Mouse (Mus musculus): ENCODE measurements around the gene Nr4a1. TPM values are rescaled to one million over a fixed set of nuclear protein-coding genes. Genes with fewer than 3 reads are reported as not detected.

Nr4a1 gene
- polyA plus RNA-seq, 1 experiment from 2014 or later: 0.67 TPM

GRCm38 (mm10) chr15:101230995-101231647, 22.9 kb upstream of the Nr4a1 start:
- Histone ChIP-seq H3K4me1 (ENCODE audit: control insufficient read depth, low read depth, low read length) (peaks cover 3% of the 10 kb centered on the region), H3K9ac (ENCODE audit: low read depth, low read length) (no peak overlapping the region), H3K9me3 (replicated peaks; ENCODE audit: control insufficient read depth, low read length) (no peaks in the 10 kb centered on the region), H3K27me3 (ENCODE audit: control insufficient read depth, insufficient read depth, low read depth, low read length) (peaks cover under 1% of the 10 kb centered on the region; the same call in 1 of the 2 replicates), H3K27ac (ENCODE audit: low read length) (no peak overlapping the region), H3K4me3 (ENCODE audit: low read depth, low read length) (no peak overlapping the region), H3K36me3 (ENCODE audit: control insufficient read depth, insufficient read depth) (no peaks in the 10 kb centered on the region), H3K4me2 (ENCODE audit: low read depth, low read length) (no peak overlapping the region)
- no peak for ATAC-seq (ENCODE audit: low read depth)
- WGBS (ENCODE audit: insufficient replicate concordance): 72% methylated on average over 21 of the region's 23 CpGs

GRCm38 (mm10) chr15:101231648-101232180, 22.4 kb upstream of the Nr4a1 start:
- peaks cover 4% of the 10 kb centered on the region for H3K4me1 ChIP-seq (ENCODE audit: control insufficient read depth, low read depth, low read length)
- no peaks in the 10 kb centered on the region; the same call in 1 of the 2 replicates for H3K27me3 ChIP-seq (ENCODE audit: control insufficient read depth, insufficient read depth, low read depth, low read length)
- no peak overlapping the region for H3K9ac ChIP-seq (ENCODE audit: low read depth, low read length)
- 83% methylated on average over 43 of the region's 56 CpGs for WGBS (ENCODE audit: insufficient replicate concordance)
- no peak overlapping the region for H3K27ac ChIP-seq (ENCODE audit: low read length)
- H3K9me3 ChIP-seq (replicated peaks; ENCODE audit: control insufficient read depth, low read length): no peaks in the 10 kb centered on the region
- no peak overlapping the region for H3K4me2 ChIP-seq (ENCODE audit: low read depth, low read length)
- H3K36me3 ChIP-seq (ENCODE audit: control insufficient read depth, insufficient read depth): no peaks in the 10 kb centered on the region
- H3K4me3 ChIP-seq (ENCODE audit: low read depth, low read length): no peak overlapping the region
- ATAC-seq (ENCODE audit: low read depth): no peak

DNA sequence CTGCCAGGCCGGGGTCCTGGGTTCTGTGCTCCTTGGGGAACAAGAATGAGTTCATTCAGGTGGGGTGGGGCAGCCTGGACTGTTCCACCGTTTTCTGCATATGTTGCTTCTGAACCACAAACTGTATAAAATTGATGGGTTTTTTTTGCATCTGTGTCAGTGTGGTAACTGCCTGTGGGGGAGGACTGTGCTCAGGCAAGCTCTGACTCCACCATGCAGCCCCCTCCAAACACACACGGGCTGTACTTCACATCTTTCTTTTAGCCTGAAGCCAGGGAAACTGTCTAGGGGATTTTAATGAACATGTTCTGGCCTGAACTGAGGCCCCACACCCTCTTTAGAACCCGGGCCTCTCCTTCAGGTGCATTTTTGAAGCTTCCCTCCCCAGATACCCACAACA, 21.5 kb upstream of the Nr4a1 start:
- peaks cover 4% of the 10 kb centered on the region for H3K4me1 ChIP-seq (ENCODE audit: control insufficient read depth, low read depth, low read length)
- no peak overlapping the region for H3K9ac ChIP-seq (ENCODE audit: low read depth, low read length)
- H3K36me3 ChIP-seq (ENCODE audit: control insufficient read depth, insufficient read depth): no peaks in the 10 kb centered on the region
- no peak for ATAC-seq (ENCODE audit: low read depth)
- H3K4me3 ChIP-seq (ENCODE audit: low read depth, low read length): no peak overlapping the region
- no peaks in the 10 kb centered on the region for H3K9me3 ChIP-seq (replicated peaks; ENCODE audit: control insufficient read depth, low read length)
- H3K27me3 ChIP-seq (ENCODE audit: control insufficient read depth, insufficient read depth, low read depth, low read length): no peaks in the 10 kb centered on the region; the same call in 1 of the 2 replicates
- no peak overlapping the region for H3K4me2 ChIP-seq (ENCODE audit: low read depth, low read length)
- no peak overlapping the region for H3K27ac ChIP-seq (ENCODE audit: low read length)
- WGBS (ENCODE audit: insufficient replicate concordance): 50% methylated on average over 4 of the region's 4 CpGs

DNA sequence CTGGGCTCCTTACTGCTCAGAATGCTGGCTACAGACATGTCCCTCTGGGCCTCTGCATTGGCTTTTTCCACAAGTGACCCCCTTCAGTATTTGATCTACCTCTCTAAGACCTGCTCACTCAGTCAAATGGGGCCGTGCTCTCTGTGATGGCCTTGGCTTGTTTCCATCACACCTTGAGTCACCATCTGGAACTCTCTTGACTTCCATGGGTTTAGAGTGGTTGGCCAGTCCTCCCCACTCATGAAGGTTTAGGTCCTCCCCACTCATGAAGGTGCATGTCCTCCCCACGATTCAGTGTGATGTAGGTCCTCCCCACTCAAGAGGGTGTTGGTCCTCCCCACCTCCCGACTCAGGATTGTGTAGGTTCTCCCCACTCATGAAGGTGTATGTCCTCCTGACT, 20.9 kb upstream of the Nr4a1 start:
- no peak overlapping the region for H3K4me2 ChIP-seq (ENCODE audit: low read depth, low read length)
- H3K4me1 ChIP-seq (ENCODE audit: control insufficient read depth, low read depth, low read length): peaks cover 4% of the 10 kb centered on the region
- H3K9ac ChIP-seq (ENCODE audit: low read depth, low read length): no peak overlapping the region
- no peaks in the 10 kb centered on the region for H3K27me3 ChIP-seq (ENCODE audit: control insufficient read depth, insufficient read depth, low read depth, low read length)
- H3K4me3 ChIP-seq (ENCODE audit: low read depth, low read length): no peak overlapping the region
- no peaks in the 10 kb centered on the region for H3K36me3 ChIP-seq (ENCODE audit: control insufficient read depth, insufficient read depth)
- no peak overlapping the region for H3K27ac ChIP-seq (ENCODE audit: low read length)
- ATAC-seq (ENCODE audit: low read depth): no peak
- WGBS (ENCODE audit: insufficient replicate concordance): 66% methylated on average over 3 of the region's 3 CpGs
- H3K9me3 ChIP-seq (replicated peaks; ENCODE audit: control insufficient read depth, low read length): no peaks in the 10 kb centered on the region

GRCm38 (mm10) chr15:101233641-101234275, 20.3 kb upstream of the Nr4a1 start:
- 23% methylated on average over 11 of the region's 11 CpGs for WGBS (ENCODE audit: insufficient replicate concordance)
- no peak overlapping the region for H3K27ac ChIP-seq (ENCODE audit: low read length)
- no peak overlapping the region for H3K4me3 ChIP-seq (ENCODE audit: low read depth, low read length)
- H3K9me3 ChIP-seq (replicated peaks; ENCODE audit: control insufficient read depth, low read length): no peaks in the 10 kb centered on the region
- ATAC-seq (ENCODE audit: low read depth): no peak
- no peak overlapping the region for H3K4me2 ChIP-seq (ENCODE audit: low read depth, low read length)
- H3K9ac ChIP-seq (ENCODE audit: low read depth, low read length): no peak overlapping the region
- peaks cover 4% of the 10 kb centered on the region for H3K4me1 ChIP-seq (ENCODE audit: control insufficient read depth, low read depth, low read length)
- no peaks in the 10 kb centered on the region for H3K36me3 ChIP-seq (ENCODE audit: control insufficient read depth, insufficient read depth)
- no peaks in the 10 kb centered on the region for H3K27me3 ChIP-seq (ENCODE audit: control insufficient read depth, insufficient read depth, low read depth, low read length)

- Histone ChIP-seq H3K4me2 (ENCODE audit: low read depth, low read length) (no peak overlapping the region), H3K4me1 (ENCODE audit: control insufficient read depth, low read depth, low read length) (peaks cover 4% of the 10 kb centered on the region; the same call in 1 of the 2 replicates), H3K9me3 (replicated peaks; ENCODE audit: control insufficient read depth, low read length) (no peaks in the 10 kb centered on the region), H3K4me3 (ENCODE audit: low read depth, low read length) (no peak overlapping the region), H3K36me3 (ENCODE audit: control insufficient read depth, insufficient read depth) (no peaks in the 10 kb centered on the region), H3K27me3 (ENCODE audit: control insufficient read depth, insufficient read depth, low read depth, low read length) (no peaks in the 10 kb centered on the region), H3K9ac (ENCODE audit: low read depth, low read length) (no peak overlapping the region), H3K27ac (ENCODE audit: low read length) (no peak overlapping the region)
- WGBS (ENCODE audit: insufficient replicate concordance): 58% methylated on average over 10 of the region's 10 CpGs
- no peak for ATAC-seq (ENCODE audit: low read depth)
Observed at GRCm38 (mm10) chr15:101234611-101235341, 19.3 kb upstream of the Nr4a1 start.

DNA sequence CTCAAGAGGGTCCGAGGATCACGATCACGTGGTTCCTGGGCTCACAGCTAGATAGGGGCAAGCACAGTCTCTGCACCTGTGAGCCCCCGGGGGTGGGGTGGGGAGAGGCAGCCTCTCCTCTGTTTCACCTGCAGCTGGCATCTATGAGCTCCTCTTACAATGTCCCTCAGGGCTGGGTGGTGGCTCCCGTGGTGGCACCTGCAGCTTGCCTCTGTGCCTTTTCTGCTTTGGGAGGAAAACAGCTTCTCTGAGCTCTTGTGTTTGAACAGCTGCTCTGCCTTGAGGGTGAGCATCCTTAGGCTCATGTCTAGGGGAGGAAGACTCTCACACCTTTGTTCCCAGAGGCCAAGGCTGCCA, 18.7 kb upstream of the Nr4a1 start:
- no peak for ATAC-seq (ENCODE audit: low read depth)
- Histone ChIP-seq H3K27ac (ENCODE audit: low read length) (no peak overlapping the region), H3K36me3 (ENCODE audit: control insufficient read depth, insufficient read depth) (no peaks in the 10 kb centered on the region), H3K4me1 (ENCODE audit: control insufficient read depth, low read depth, low read length) (peaks cover 4% of the 10 kb centered on the region; the same call in 1 of the 2 replicates), H3K4me3 (ENCODE audit: low read depth, low read length) (no peak overlapping the region), H3K4me2 (ENCODE audit: low read depth, low read length) (no peak overlapping the region), H3K9me3 (replicated peaks; ENCODE audit: control insufficient read depth, low read length) (no peaks in the 10 kb centered on the region), H3K9ac (ENCODE audit: low read depth, low read length) (no peak overlapping the region), H3K27me3 (ENCODE audit: control insufficient read depth, insufficient read depth, low read depth, low read length) (no peaks in the 10 kb centered on the region)
- WGBS (ENCODE audit: insufficient replicate concordance): 49% methylated on average over 5 of the region's 5 CpGs

DNA sequence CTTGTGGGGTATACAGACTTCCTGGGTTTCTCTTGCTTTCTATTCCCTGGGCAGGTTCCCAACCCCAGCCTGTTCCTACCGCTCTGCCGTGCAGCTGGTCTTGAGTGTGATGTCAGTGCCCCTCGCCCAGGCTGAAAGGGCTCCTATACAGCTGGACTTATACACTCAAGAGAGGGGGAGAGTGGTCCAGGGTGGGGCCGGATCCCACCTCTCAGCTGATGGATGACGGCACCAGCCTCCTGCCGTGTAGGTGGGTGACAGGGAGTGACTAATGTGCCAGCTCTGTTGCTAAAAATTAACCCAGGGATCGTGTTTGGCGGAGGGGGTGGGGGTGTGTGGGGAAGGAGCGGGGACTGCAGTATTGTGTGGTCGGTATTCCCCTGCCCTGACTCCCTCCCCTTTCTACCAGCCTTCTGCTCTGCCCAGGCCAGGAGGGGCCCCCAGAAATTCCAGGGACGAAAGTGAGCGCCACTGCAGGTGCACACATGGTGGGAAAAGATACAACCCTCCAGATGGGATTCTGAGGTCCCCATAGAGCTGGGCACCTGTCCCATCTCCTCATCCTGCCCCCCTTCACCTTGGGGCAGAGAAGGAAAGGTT, 18.2 kb upstream of the Nr4a1 start:
- H3K4me2 ChIP-seq (ENCODE audit: low read depth, low read length): no peak overlapping the region
- WGBS (ENCODE audit: insufficient replicate concordance): 35% methylated on average over 12 of the region's 12 CpGs
- H3K9me3 ChIP-seq (replicated peaks; ENCODE audit: control insufficient read depth, low read length): no peaks in the 10 kb centered on the region
- H3K36me3 ChIP-seq (ENCODE audit: control insufficient read depth, insufficient read depth): no peaks in the 10 kb centered on the region
- H3K27ac ChIP-seq (ENCODE audit: low read length): no peak overlapping the region
- ATAC-seq (ENCODE audit: low read depth): no peak; the same call in 1 of the 2 replicates
- no peak overlapping the region for H3K9ac ChIP-seq (ENCODE audit: low read depth, low read length)
- no peaks in the 10 kb centered on the region for H3K27me3 ChIP-seq (ENCODE audit: control insufficient read depth, insufficient read depth, low read depth, low read length)
- H3K4me1 ChIP-seq (ENCODE audit: control insufficient read depth, low read depth, low read length): peaks cover 5% of the 10 kb centered on the region
- no peak overlapping the region for H3K4me3 ChIP-seq (ENCODE audit: low read depth, low read length)

Measured in liver, embryonic 16.5 days (tissue).